Mouse (Mus musculus): ENCODE measurements around the gene Sass6.

DNA sequence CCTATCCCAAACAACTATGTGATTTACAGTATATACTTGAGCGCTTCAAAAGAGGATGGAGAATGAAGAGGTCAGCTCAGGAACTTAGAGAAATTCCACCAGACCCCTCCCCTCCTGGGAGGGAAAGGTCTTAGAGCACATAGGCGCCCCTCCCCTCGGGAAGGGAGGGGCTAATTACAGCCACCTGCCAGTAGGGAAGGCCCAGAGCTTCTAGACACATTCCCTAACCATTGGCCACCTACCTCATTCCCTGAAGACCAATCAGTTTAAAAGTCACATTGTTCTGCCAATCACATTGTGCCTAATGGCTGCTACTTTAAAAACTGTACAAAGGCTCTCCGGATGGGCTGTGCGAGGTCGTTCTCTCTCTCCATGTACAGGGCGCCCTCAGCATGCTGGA lies 27.9 kb downstream of the Sass6 start:
- TF ChIP-seq MAX (IDR thresholded peaks at IDR 0.05; ENCODE audit: low read depth) (no peak), POLR2A (IDR thresholded peaks at IDR 0.05; ENCODE audit: insufficient read length, low read depth) (no peak), MYOG (IDR thresholded peaks at IDR 0.05; ENCODE audit: control insufficient read depth in 1 of 3, insufficient read depth in 1 of 3, insufficient read length in 2 of 3, low read depth in 2 of 3) (no peak), USF1 (IDR thresholded peaks at IDR 0.05; ENCODE audit: low read depth) (no peak), CEBPB (IDR thresholded peaks at IDR 0.05; ENCODE audit: insufficient read depth, poor library complexity, severe bottlenecking) (no peak), TCF12 (IDR thresholded peaks at IDR 0.05; ENCODE audit: insufficient read depth, poor library complexity, severe bottlenecking) (no peak), MYOD1 (IDR thresholded peaks at IDR 0.05; ENCODE audit: control insufficient read depth in 1 of 3, insufficient read length in 2 of 3, low read depth in 2 of 3) (no peak)
